Mouse (Mus musculus) CD4-positive, CD25-positive, alpha-beta regulatory T cell, adult 2 months (primary cell): ENCODE results near the gene Smok3a.
A peak's percentile ranks its signal among the peaks of the same experiment; 100 is the strongest.
"Not testable (repeated sequence)": the region's sequence is repeated elsewhere in the genome, so short reads cannot be mapped to it uniquely, and the experiment has no call there.

Experiments used
- DNase-seq: peaks from one replicate; pipeline ENCODE4 v3.0.0-alpha.2; 2012; ENCODE audit warnings: low read depth, low spot score

Gene Smok3a

DNA sequence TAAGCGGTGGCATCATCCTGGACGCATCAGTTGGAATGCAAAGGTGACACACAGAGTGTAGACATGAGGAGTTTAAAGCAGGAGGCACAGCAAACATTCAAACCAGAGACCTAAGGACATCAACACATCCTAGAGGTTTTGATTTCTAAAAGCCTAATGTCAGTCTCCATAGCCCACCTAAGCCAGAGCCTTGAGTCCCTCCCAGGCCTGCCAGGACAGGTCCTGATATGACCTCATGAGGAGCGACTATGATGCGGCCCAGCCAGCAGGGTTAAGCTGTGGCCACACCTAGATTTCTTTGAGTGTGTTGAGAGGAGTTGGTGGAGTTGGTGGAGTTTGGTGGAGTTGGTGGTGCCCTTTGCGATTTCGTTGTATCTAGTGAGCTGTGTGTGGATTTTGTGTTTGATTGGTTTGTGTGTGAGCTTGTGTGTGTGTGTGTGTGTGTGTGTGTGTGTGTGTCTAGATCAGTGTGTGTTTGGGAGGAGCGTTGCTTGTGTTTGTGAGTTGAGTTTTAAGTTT is at the start of gene Smok3a, which contains the start of gene Smok3b:
Gene Smok3a, plus strand, starts transcription at position 301 of the 519 bp plus-strand sequence.
Gene Smok3b, plus strand, starts transcription at position 469 of the 519 bp plus-strand sequence.
- DNase-seq = not testable (repeated sequence)

DNA sequence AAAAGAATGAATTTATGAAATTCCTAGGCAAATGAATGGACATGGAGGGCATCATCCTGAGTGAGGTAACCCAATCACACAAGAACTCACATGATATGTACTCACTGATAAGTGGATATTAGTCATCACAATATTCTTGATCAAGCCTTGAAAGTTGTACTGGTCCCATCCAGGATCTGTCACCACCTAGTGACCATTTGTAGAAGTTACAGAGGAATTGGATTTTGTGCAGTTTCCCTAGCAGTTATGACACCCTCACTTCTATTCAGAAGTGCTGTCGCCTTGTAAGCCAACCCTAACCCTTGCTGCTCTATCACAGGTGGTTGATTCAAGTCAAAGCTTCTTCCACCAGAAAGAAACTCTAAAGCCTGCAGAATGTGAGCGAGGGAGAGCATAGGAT is 47.9 kb upstream of the Smok3a start:
- peak; percentile 19 for DNase-seq

DNA sequence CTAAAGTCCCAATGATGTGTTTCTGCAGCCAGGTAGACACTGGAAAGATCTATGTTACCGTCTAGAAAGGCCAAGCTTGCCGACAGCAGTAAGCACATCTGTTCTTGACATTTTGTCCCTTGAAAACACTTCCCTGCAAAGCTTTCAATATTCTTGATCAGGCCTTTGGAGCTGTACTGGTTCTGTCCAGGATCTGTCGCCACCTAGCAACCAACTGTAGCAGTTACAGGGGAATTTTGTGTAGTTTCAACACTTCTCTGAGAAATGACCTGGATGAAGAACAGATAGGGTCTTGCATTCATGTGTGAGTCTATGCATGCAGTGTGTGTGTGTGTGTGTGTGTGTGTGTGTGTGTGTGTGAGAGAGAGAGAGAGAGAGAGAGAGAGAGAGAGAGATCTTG is 47.3 kb upstream of the Smok3a start:
- DNase-seq = peak; percentile 6

DNA sequence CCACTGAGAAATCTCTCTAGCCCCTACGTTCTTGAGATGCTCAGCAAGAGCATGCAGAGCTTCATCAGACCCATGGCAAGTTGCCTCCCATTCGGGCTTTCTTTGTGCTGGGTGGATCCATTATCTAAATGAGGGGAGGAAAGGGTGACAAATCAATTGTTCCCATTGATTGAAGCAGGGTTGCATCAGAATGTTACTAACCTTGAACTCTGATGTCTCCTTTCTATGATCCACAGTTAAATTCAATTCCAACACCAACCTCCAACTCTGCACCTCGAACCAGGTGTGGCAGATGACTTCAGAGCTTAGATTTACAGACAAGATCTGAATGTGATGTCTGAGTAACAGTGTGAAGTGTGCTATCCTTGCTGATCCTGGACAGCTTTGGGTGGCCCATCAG is 46.3 kb upstream of the Smok3a start:
- DNase-seq = no peak

DNA sequence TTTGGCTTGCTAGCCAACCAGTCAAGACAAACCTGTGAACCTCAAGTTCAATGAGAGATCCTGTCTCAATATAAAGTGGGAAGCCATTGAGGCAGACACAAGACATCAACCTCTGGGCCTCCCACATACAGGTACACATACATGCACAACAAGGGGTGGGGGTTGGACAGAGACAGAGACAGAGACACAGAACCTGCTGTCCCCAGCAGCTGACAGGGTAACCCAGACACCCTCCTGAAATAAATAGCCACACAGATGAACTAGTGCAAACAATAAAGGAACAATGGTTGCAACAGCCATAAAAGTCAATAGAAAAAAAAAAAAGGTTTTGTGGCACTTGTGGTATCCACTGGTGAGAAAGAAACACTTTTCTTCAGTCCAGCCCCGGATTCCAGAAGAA is 45.6 kb upstream of the Smok3a start:
- DNase-seq = no peak

DNA sequence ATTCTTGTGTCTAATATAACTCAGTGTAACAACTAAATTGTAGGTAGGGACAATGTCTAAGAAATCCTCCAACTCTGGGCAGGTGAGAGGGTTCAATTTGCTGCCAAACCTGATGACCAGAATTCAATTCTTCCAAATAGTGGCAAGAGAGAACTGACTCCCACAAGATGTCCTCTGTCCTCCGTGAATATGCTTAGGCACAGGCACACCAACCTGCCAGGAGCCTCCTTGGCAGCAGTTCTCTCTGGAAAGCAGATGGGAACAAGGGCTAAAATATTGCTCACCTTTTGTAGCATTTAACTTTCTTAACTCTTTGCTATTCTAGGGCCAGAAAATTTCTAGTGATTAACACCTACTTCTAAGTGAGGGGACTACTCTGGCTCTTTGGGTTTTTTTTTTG is 43.8 kb upstream of the Smok3a start:
- DNase-seq = no peak

DNA sequence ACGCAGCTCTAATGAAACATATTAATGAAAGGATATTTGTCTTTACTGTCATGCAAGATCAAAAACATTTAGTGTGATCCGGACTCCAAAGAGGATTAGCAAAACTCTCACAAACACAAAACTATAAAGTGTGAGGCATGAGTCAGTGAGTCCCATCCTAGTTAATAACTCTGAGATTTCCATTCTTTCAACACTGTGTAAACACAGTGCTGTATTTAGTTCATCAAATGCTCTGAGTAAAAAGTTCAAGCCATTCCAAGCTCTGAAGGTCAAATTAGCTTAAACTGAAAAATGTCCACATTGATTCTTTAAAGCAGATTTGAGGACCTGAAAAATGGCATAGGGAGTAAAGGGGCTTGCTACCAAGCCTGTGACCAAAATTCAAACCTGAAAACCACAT is 42.0 kb upstream of the Smok3a start:
- no peak for DNase-seq

DNA sequence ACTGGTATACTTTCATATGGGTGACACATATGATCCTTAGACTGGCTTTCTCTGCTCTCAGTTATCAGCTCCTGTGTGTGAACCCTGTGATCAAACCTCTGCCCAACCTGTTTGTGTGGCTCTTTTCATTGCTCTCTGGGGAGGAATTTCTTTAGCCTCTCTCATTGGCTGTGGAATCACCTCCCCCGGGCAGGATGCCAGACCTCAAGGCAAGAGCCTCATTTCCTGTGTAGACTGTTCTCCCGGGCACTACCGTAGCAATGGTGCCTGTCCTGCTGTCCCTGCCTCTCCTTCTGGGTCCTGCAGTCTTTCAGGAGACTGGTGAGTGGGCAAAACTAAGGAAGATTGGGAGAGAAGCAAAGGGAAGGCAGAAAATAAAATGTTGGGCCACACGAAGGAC is 39.8 kb upstream of the Smok3a start, which contains the start of gene Azgp1:
Gene Azgp1, plus strand, starts transcription at position 221 of the 400 bp plus-strand sequence.
- no peak for DNase-seq

DNA sequence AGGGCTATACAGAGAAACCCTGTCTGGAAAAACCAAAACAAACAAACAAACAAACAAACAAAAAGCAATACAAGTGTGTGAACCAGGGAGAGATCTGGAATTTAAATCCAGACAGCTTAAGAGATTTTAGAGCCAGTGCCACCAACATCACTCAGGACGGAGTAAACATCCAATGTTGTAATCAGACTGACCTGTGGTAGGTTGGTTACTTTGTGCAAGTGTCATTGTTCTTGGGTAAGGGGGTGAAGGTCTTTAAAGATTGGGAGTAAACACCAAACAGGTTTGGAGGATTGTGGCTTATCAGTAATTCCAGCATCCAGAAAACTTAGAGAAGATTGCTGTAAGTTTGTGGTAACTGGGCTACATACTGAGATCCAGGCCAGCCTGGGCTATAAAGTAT is 34.7 kb upstream of the Smok3a start:
- DNase-seq = no peak

DNA sequence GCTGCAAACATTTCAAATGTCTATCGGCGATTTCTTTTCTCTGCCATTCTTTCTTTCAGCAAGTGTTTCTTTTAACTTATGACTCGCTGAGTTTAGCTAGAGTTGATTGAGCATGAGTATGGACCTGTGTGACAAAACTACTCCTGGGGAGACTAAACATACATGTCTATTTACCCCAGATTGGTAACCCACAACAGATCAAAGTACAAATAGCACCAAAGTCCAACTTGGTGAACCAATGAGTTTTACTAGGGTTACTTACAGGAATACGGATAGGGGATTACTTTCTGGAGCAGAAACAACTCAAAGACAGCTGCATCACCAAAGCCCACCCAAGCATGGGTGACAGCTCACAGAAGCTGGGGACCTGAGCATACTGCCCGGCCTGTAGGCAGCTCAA is 11.6 kb upstream of the Smok3a start:
- DNase-seq = no peak

DNA sequence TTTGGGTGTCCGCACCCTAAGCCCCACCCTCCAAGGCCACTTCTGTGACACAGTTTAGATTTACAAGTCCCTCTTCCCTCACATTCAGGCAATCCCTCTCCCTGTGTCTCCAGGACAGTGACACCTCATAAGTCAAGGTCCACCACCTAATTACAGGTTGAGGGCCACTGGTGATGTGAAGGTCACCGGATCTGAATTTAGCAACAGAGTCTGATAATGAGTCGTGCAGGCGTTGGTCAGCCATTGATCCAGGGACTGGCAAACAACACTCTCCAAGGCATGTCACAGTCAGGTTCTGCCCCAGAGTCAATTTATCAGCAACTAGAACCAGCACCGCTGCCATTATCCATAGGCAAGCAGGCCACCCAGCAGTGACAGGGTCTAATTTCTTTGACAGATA is 8.7 kb upstream of the Smok3a start:
- DNase-seq = no peak

DNA sequence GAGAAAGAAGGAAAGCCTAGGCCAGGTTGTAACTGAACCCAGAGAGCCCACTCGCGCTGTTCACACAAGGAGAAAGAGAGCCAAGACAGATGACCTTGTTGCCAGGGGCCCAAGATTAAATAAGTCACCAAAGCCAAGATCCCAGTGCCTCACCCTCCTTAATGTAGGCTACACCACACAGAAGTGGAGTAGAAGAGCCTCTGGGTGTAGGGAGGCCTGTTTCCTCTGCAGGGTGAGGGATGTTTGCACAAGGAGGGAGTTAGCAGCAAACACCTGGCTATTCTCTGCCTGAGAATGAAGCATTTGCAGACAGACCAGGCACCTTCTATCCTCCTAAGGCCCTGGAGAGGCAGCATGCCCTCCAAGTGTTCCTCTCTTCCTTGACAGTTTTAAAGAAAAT is 4.5 kb upstream of the Smok3a start:
- no peak for DNase-seq

DNA sequence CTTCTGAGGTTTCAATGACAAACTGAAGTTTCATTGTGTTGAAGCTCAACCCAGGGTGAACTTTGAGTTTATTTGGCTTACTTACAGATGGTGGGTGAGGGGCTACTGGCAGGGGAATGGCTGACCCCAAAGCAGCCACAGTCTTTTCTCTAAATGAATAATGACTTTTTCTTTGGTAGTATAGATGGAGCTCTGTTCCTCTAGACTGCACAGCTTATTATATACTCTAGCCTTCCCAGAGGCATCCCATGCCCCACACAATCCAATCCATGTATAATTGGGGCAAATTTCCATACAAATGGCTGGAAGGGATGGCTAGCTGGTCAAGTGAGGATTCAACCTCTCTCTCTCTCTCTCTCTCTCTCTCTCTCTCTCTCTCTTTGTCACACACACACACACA is 4.1 kb upstream of the Smok3a start:
- no peak for DNase-seq

DNA sequence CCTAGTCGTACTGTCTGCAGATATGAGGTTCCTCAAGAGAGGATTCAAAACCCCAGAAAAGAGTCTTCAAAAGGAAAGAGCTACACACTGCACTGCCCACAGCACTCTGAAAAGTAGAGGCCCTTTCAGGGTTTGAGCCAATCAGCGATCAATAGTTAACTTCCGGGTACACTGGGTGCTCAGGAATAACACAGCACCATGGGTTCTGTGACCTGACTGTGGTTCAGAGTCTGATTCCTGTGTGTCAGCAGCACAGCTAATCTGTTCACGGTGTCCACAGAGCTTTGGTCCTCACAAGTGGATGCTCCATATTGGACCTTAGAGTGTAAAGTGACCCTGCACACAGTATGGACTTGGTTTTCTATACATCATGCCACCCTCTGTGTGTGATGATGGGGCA is 1.5 kb upstream of the Smok3a start:
- DNase-seq = not testable (repeated sequence)

DNA sequence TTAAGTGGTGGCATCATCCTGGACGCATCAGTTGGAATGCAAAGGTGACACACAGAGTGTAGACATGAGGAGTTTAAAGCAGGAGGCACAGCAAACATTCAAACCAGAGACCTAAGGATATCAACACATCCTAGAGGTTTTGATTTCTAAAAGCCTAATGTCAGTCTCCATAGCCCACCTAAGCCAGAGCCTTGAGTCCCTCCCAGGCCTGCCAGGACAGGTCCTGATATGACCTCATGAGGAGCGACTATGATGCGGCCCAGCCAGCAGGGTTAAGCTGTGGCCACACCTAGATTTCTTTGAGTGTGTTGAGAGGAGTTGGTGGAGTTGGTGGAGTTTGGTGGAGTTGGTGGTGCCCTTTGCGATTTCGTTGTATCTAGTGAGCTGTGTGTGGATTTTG is 31.8 kb downstream of the Smok3a start, which contains the start of gene Smok3c:
Gene Smok3c, plus strand, starts transcription at position 301 of the 400 bp plus-strand sequence.
- not testable (repeated sequence) for DNase-seq

DNA sequence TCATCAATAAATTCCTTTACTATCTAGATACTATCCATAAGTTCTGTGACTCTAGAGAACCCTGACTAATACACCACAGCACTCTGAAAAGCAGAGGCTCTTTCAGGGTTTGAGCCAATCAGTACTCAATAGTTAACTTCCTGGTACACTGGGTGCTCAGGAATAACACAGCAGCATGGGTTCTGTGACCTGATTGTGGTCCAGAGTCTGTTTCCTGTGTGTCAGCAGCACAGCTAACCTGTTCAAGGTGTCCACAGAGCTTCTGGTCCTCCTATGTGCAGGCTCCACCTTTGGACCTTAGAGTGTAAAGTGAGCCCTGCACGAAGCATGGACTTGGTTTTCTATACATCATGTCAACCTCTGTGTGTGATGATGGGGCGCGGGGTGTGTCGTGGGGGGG is 52.7 kb downstream of the Smok3a start:
- no peak for DNase-seq

DNA sequence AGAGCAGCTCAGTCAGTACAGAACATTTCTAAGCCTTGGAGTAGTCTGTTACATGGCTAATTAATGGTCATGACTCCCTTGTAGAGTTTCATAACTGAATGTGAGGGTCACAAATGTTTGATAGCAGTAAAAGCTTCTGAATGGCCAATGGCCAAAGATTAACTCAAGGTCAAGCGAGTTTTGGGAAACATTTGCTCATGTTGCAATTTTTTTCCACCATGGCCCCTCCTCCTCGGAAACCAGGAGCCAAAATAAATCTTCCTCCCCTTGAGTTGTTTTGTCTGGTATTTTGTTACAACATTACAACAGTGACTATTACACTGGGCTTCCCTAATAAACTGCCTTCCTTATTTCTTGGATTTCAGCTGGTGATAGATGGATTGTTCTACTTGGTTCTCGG is 54.6 kb downstream of the Smok3a start:
- DNase-seq = no peak

DNA sequence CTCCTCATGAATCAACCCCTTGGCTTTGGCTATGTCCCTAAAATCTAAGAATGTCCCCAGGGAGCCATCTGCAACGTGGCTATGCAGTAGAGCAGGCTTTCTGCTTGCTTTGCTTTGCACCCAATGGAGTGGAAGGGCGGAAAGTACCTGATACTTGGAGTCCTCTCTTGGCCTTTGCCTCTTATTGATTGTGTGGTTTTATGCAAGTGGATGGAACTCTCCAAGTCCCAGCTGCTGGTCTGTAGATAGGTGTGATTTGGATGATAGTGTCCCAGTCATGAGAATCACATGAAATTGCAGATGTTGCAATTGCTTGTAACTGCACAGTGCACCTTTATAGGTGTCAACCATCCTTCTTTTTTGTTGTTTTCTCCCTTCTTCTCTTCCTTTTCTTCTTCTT is 55.1 kb downstream of the Smok3a start:
- DNase-seq = no peak

DNA sequence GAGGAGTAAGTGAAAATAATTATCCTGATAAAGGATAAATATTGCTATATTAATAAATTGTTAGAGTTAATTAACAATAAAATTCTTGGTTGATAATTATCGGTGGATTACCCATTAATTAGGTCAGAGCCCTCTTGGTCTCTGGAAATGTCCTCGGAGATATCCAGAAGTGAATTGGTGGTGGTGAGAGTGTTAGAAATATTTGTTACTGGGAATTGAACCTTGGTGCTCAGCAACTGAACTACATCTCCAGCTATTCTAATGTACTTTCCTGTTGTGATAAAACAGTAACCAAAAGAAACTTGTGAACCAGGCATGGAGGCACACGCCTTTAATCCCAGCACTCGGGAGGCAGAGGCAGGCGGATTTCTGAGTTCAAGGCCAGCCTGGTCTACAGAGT is 59.4 kb downstream of the Smok3a start:
- DNase-seq = no peak

DNA sequence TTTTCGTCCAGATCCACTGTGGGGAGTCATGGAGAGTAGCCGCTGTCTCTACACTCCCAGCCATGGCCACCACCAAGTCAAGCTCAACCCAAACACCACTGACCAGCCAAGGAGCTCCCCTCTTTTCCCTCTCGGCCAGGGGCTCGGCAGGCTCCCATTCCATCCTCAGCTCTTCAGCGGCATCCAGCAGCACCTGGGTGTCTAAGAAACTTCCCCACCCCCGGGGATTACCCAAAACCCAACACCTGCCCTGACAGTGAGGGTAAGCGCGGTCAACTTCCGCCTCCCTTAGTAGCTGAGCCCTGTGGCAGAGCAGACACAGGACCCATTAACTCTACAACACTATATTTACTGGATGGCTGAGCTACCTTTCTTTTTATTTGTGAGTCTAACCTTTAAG is 60.4 kb downstream of the Smok3a start:
- DNase-seq = no peak

DNA sequence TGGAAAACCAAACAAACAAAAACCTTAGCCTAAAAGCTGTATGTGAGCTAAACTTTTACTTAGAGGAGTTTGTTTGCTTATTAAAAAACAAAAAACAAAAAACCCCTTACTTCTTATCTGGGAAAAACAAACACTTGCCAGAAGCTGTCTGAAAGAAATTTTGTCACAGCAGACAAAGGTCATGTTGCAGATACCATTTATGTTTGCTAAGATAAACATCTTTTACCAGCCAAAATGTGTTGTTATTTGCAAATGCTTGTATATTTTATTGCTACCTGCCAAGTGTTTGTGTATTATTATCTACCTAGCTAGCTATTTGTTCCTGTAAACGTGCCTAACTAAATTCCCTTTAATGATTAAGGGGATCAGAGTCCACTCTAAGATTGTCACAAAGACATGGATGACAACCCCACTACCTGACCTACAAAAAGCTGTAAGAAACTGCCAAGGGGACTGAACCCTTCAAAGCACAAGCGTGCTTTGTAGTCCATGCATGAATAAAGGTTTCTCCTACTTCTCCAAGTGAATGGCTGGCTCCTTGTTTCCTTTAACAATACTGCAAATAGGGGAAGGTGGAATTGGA is 62.3 kb downstream of the Smok3a start:
- DNase-seq = no peak

DNA sequence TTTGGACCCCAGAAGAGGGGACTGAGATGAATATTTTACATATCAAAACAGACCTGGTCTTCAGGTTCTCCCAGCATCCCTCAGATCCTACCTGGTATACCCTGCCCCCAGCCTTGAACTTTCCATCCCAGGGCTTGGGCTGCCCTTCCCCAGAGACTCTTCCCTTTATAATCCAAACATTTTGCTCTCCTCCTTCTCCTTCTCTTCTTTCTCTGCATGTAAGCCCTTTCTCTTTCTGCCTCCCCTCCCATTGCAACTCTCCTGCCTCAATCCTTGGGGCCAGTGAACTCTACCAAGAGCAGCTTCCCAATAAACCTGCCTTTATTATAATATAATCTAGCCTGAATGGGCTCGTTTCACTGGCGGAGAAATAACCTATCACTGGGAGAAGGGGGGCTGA is 62.9 kb downstream of the Smok3a start:
- no peak for DNase-seq
